Mouse (Mus musculus): ENCODE measurements around the gene Bicd2. TPM values are rescaled to one million over a fixed set of nuclear protein-coding genes. Genes with fewer than 3 reads are reported as not detected.

Bicd2 gene
- total RNA-seq, 4 experiments from 2014 or later = 40.2 to 45.5 (median 43.1) TPM

- no peak for DNase-seq (ENCODE audit: low spot score in 2 of 2)
These were observed 16.5 kb upstream of the Bicd2 start for GRCm38 (mm10) chr13:49324871-49325270.

- no peak for DNase-seq (ENCODE audit: low spot score in 2 of 2)
These were observed 14.9 kb upstream of the Bicd2 start for GRCm38 (mm10) chr13:49326246-49327206.

GRCm38 (mm10) chr13:49328101-49328500, 13.3 kb upstream of the Bicd2 start:
- no peak for DNase-seq (ENCODE audit: low spot score in 2 of 2)

DNA sequence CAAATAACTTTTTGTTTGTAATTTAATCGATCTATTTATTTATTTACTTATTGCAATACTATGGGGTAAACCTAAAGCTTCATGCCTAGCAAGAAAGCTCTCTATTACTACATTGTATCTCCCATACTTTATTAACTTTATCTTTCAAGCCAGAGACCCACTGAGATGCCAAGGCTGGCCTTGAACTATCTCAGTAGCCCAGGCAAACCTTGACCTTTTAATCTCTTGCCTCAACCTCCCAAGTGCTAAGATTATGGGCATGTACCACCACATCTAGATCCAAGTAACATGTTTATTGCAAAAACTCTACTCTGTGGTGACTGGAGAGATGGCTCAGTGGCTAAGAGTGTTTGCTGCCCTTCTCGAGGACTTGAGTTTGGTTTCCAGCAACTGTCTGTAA, 8.1 kb upstream of the Bicd2 start:
- no peak for DNase-seq (ENCODE audit: low spot score in 2 of 2)

- no peak for DNase-seq (ENCODE audit: low spot score in 2 of 2)
These were observed 6.1 kb upstream of the Bicd2 start for GRCm38 (mm10) chr13:49335077-49335982.

GRCm38 (mm10) chr13:49338893-49339546, 2.4 kb upstream of the Bicd2 start:
- DNase-seq (ENCODE audit: low spot score in 2 of 2) = no peak

- DNase-seq (ENCODE audit: low spot score in 2 of 2) = no peak
These were observed 692 bp downstream of the Bicd2 start for GRCm38 (mm10) chr13:49341831-49342722.

- DNase-seq (ENCODE audit: low spot score in 2 of 2) = no peak
These were observed 1.3 kb downstream of the Bicd2 start for GRCm38 (mm10) chr13:49342723-49343100.

- no peak for DNase-seq (ENCODE audit: low spot score in 2 of 2)
These were observed 3.2 kb downstream of the Bicd2 start for GRCm38 (mm10) chr13:49344567-49344966.

GRCm38 (mm10) chr13:49345476-49345875, 4.1 kb downstream of the Bicd2 start:
- no peak for DNase-seq (ENCODE audit: low spot score in 2 of 2)

- no peak for DNase-seq (ENCODE audit: low spot score in 2 of 2)
These were observed 7.1 kb downstream of the Bicd2 start for GRCm38 (mm10) chr13:49348522-49348921.

- no peak for DNase-seq (ENCODE audit: low spot score in 2 of 2)
These were observed 8.0 kb downstream of the Bicd2 start for GRCm38 (mm10) chr13:49349335-49349734.

GRCm38 (mm10) chr13:49349836-49350505, 8.6 kb downstream of the Bicd2 start:
- no peak for DNase-seq (ENCODE audit: low spot score in 2 of 2)

GRCm38 (mm10) chr13:49352581-49353159, 11.3 kb downstream of the Bicd2 start:
- no peak for DNase-seq (ENCODE audit: low spot score in 2 of 2)

DNA sequence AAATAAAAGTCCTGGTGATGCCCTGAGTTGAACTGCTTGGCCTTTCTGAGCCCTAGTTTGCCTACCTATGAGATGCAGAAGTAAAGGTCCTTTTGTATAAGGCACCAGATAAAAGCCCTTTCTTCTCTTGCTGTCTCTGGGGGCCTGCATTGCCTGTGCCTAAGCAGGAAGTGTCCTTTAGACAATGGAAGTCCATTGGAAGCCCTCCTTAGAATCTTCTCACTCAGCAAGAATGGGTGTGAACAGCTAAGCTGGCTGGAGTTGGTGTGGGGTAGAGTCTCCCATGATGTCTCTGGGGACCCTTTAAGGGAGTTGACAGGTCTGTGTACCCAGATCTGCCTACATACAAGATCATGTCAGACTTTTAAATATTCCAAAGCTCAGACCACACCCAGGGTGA, 12.0 kb downstream of the Bicd2 start:
- no peak for DNase-seq (ENCODE audit: low spot score in 2 of 2)

DNA sequence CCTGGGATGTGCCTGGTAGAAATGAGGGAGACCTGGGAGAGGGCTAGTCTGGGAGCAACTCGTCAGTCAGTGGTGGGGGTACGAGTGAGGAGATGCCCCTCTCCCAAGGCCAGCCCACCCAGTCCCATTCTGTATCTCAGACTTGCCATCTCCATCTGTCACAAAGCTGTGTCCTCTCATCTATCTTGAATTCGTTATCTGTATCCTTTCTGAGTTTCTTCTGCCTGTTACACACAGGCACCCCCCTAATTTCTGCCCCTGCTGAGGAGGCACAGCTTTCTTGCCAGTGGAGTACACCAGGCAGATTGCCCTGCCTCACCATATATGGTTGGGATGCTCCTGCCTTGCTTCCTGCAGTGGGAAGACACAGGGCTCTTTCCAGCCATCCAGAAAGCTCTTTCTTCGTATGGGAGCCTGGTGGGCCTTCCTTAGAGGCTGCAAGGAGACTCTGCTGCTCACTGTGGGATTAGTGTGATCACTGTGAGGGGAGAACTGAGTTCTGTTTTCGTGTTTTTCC, 12.7 kb downstream of the Bicd2 start:
- no peak for DNase-seq (ENCODE audit: low spot score in 2 of 2)

DNA sequence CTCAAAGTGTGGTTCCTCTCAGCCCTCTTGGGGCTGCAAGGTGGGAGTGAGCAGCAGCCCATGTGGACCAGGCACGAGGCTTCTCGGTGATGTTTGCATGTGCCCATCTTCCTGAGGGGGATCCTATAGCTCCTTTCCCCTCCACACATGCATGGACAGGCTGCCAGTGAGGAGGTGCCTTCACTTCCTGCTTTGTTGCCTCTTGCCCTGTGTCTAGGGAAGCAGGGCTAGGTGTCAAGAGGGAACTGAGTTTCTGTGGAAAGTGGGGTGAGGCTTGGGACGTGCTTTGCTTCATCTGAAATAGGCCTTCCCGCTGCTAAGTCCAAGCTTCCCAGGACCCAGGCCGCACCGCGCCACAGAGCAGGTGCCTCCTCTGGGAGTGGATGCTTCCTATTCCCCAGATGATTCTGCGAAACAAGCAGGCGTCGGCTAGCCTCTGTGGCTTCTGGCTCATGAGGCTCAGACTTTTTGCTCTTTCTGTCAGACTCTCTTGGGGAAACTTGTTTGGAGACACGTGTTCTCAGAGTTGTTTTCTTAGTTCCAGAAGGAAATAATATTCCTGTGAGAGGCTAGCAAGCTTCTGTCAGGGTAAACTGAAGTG, 14.2 kb downstream of the Bicd2 start:
- DNase-seq (ENCODE audit: low spot score in 2 of 2) = no peak

GRCm38 (mm10) chr13:49356090-49356489, 14.7 kb downstream of the Bicd2 start:
- DNase-seq (ENCODE audit: low spot score in 2 of 2) = no peak
